Mouse (Mus musculus) right cerebral cortex, postnatal 25 days (tissue): Measurements from ENCODE around the gene Epha1.

Experiments
- DNase-seq: peaks from one replicate; pipeline ENCODE4 v3.0.0; 2022

Epha1 gene

GRCm38 (mm10) chr6:42372421-42372815 lies 650 bp downstream of the Epha1 start:
- no peak for DNase-seq

DNA sequence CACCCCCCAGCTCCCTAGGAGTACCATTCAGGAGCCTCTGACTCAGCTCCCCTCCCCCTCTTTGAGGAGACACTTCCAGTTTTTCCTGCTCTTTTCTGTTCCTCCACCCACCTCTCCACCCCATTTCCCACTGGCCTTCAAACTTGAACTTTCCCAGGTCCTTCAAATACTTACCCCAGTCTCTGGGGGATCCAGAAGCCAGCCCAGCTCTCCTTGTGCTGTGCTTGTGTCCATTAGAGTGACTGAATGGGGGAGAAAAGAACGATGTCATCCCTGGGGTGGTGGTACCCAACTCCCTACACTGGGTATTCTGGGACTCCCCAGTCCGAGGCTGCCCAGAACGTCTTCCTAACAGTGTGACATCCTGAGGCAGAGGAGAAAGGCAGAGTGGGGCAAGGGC lies 1.1 kb downstream of the Epha1 start:
- no peak for DNase-seq

- DNase-seq: no peak
These were observed 2.3 kb downstream of the Epha1 start for GRCm38 (mm10) chr6:42370630-42371363.

- DNase-seq: no peak
These were observed 3.2 kb downstream of the Epha1 start for GRCm38 (mm10) chr6:42369870-42370269.

DNA sequence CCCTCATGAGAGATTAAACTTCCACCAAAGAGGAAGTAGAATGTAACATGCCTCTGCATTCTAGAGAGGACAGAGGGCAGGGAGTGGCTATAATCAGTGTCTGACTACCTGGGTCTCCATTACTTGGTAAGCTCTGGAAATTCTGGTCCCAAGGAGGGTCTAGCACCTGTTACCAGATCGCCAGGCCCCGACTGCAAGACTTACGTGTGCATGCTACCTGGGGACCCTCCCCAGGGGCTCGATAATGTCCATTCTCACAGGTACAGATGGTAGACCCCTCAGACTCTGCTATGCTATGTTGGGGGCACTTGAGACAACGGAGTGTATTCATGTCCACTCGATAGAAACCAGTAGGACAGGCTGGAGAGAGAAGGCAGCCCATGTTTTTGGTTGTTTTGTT lies 7.9 kb downstream of the Epha1 start:
- no peak for DNase-seq

- DNase-seq: no peak
These were observed 8.5 kb downstream of the Epha1 start for GRCm38 (mm10) chr6:42364607-42365006.

DNA sequence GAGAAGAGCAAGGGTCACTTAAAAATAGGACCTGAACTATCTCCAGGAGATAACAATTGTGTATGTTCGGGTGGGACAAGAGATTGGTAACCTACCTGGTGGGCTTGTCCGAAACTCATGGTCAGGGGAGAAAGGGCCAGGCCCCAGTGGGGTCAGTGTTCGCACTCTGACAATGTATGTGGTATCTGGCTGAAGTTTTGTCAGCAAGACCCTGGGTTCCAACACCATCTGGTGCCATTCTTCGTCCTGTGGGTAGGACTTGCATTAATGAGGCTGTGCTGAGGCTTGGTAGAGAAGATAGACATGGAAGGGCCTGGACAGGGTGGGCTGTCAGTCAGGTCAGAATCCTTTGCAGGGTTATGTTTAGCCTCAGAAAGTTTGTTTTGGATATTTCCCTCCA lies 9.0 kb downstream of the Epha1 start:
- no peak for DNase-seq

DNA sequence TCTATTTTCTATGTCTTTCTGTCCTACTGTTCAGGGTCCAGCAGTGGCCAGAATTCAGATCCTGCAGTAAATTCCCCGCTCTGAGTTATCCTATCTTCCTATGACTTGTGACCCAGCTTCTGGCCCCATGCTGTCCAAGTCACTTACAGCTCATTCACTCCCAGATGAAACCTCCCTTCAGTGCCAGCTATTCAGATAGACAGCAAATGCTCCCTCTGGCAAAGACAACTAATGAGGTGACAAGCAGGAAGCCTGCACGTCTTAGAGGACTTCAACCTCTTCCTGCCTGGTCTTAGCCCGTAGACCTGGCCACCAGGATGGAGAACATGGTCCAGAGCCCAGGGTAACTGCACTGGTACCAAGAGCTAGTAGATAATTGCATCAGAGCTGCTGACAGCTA lies 10.1 kb downstream of the Epha1 start:
- no peak for DNase-seq

- no peak for DNase-seq
These were observed 10.6 kb downstream of the Epha1 start for GRCm38 (mm10) chr6:42362497-42362896.

GRCm38 (mm10) chr6:42362074-42362473 lies 11.0 kb downstream of the Epha1 start:
- DNase-seq: no peak

- DNase-seq: no peak
These were observed 11.8 kb downstream of the Epha1 start for GRCm38 (mm10) chr6:42361041-42361895.

- DNase-seq: no peak
These were observed 12.7 kb downstream of the Epha1 start for GRCm38 (mm10) chr6:42360231-42360840.

GRCm38 (mm10) chr6:42359364-42360147 lies 13.5 kb downstream of the Epha1 start:
- DNase-seq: no peak

- DNase-seq: no peak
These were observed 14.2 kb downstream of the Epha1 start for GRCm38 (mm10) chr6:42358901-42359300.

GRCm38 (mm10) chr6:42357901-42358300 lies 15.2 kb downstream of the Epha1 start:
- no peak for DNase-seq

DNA sequence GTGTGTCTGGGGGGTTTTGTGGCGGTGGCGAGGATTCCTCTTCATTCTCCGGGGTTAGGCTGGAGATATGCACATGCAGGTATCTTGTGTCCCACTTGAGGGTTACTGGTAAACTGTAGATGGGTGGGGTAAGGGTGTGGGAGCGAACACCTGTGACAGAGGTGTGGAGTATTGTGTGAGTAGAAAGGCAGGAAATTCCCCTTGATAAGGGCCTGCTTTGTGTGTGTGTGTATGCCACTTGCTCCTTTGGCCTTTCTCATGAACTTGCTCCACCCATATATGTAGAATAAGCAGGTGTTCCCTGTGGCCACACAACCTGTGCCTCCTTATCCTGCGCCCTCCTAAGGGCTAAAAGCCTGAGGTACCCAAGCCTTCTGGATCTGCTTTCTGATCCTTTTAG lies 16.2 kb downstream of the Epha1 start:
- no peak for DNase-seq

GRCm38 (mm10) chr6:42355794-42356600 lies 17.1 kb downstream of the Epha1 start:
- DNase-seq: no peak

GRCm38 (mm10) chr6:42355366-42355765 lies 17.7 kb downstream of the Epha1 start:
- no peak for DNase-seq

GRCm38 (mm10) chr6:42354076-42355019 lies 18.7 kb downstream of the Epha1 start:
- DNase-seq: no peak

DNA sequence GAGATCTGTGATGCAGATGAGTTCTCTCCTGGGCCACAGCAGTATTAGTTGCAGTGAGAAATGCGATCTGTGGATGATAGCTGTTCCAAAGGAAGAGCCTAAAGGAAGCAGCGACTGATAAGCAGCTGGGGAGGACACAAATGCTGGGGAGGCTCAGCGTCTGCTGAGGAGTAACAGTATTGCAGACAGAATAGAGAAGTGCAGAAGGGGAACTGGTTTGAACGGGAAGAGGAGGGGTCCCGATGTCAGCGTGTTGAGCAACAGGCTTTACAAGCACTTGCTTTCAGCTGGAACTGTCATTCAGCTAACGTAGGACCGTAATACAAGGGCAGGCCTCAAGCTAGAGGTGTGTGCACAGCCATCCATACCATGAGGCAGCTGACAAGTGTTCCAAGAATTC lies 19.9 kb downstream of the Epha1 start:
- no peak for DNase-seq

DNA sequence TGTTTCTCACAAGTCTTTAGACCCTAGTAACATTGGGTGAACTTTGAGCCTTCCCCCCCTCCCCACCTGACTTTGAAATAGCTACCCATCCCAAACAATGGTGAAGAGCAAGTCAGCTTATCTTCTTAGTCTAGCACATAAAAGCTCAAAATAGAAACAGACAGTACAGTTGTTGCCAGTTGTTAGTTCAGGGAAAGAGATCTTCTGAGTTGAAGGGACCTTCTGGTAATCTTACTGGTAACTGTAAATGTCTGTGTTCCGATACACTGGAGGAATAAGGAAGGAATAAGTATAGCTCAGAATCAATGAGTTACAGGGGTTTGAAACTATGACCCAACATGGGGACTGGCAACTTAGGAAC lies 20.6 kb downstream of the Epha1 start:
- no peak for DNase-seq
